9 mouse cellular contexts compared by ENCODE assay signal in the genomic region with DNA sequence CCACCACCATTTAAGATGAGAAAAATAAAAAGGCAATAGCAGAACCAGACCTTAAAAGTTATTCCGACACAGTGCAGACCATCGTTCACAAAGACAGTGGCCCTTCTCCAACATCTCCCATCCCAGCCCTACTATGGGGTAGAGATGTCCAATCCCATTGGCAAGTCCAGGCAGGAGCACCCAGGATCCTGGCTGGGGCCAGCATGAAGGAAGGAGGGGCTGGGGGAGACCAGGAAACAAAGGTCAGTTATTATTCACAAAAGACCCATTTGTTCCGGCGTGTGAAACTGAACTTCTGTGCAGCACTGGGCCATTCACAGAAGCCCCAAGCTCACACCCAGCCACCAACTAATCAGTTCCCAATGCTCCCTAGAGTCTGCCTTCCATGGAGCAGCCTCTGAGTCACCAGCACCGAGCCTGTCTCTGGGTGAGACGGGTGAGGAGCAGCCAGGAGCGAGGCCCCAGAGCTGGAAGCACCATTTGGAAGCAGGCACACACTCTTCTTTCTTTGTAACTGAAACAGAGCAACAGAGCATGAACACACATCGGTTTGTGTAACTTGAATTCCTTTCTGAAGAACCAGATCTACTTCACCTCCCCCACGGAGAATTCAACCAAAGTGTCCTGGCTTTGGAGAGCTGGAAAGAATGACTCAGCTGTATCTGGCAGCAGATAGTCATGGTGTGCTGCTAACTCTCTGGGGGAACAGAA.
DNase-seq lines count a peak whose midpoint lies in the region; ATAC-seq and TF ChIP-seq lines count a peak whose summit lies in the region.
"Had no signal": no experiment of that assay in that cellular context is flagged by ENCODE, and none has a peak within 500 bp of the region (broad histone marks: within the 10 kb centered on the region; RNA-seq: fewer than 3 reads in every experiment).

No protein-coding gene starts in this region.

- H3K4me2 ChIP-seq in forebrain, embryonic 14.5 days (ENCODE audit: low read length) = peak overlapping the region; percentile 18
- no peak overlapping the region for H3K4me2 ChIP-seq in hindbrain, embryonic 16.5 days (ENCODE audit: low read length)
- H3K4me2 ChIP-seq in stomach, embryonic 15.5 days = no peak overlapping the region

- H3K4me3 ChIP-seq in gastrocnemius, adult 2 months = 0 out of 2 replicates have a peak overlapping the region, but pooled peaks have one; percentile 11
- H3K4me3 ChIP-seq in forebrain, embryonic 14.5 days (ENCODE audit: low read depth, low read length) = no peak overlapping the region
- no peak overlapping the region for H3K4me3 ChIP-seq in hindbrain, embryonic 16.5 days (ENCODE audit: low read length)
- H3K4me3 ChIP-seq in lung, adult 2 months (replicated peaks; ENCODE audit: extremely low read depth, low read depth, low read length) = no peak overlapping the region
- H3K4me3 ChIP-seq in stomach, embryonic 15.5 days (replicated peaks) = no peak overlapping the region

- WGBS in forebrain, embryonic 14.5 days = 14% methylated on average over 9 of the region's 9 CpGs
- WGBS in hindbrain, embryonic 16.5 days = 23% methylated on average over 9 of the region's 9 CpGs
- whole genome bisulfite sequencing in lung, adult 2 months = 55% methylated on average over 9 of the region's 9 CpGs
- 34% methylated on average over 9 of the region's 9 CpGs for WGBS in stomach, embryonic 15.5 days

- H3K27me3 ChIP-seq in forebrain, embryonic 14.5 days (replicated peaks; ENCODE audit: control insufficient read depth, insufficient read depth, low read length) = no peaks in the 10 kb centered on the region
- H3K27me3 ChIP-seq in hindbrain, embryonic 16.5 days (replicated peaks; ENCODE audit: control insufficient read depth, insufficient read depth, low read length) = no peaks in the 10 kb centered on the region
- H3K27me3 ChIP-seq in stomach, embryonic 15.5 days (replicated peaks) = no peaks in the 10 kb centered on the region

- ATAC-seq in forebrain, embryonic 14.5 days = no peak; the same call in 1 of the 2 replicates
- peak; percentile 45 for ATAC-seq in hindbrain, embryonic 16.5 days
- ATAC-seq in stomach, embryonic 15.5 days (ENCODE audit: insufficient read depth, low FRiP score, low read depth) = no peak

- H3K27ac ChIP-seq in gastrocnemius, adult 2 months = peak overlapping the region; percentile 69
- peak overlapping the region; percentile 95 for H3K27ac ChIP-seq in forebrain, embryonic 14.5 days (ENCODE audit: low read depth, low read length)
- peak overlapping the region; percentile 80 for H3K27ac ChIP-seq in hindbrain, embryonic 16.5 days (ENCODE audit: low read depth, low read length)
- H3K27ac ChIP-seq in stomach, embryonic 15.5 days = peak overlapping the region; percentile 84

- peaks cover 26% of the 10 kb centered on the region for H3K4me1 ChIP-seq in forebrain, embryonic 14.5 days (ENCODE audit: control insufficient read depth, insufficient read depth, low read length)
- H3K4me1 ChIP-seq in hindbrain, embryonic 16.5 days (ENCODE audit: control insufficient read depth, insufficient read depth, low read depth, low read length) = peaks cover 29% of the 10 kb centered on the region
- peaks cover 12% of the 10 kb centered on the region for H3K4me1 ChIP-seq in lung, adult 2 months (ENCODE audit: control insufficient read depth, insufficient read depth, low read length)
- H3K4me1 ChIP-seq in stomach, embryonic 15.5 days = peaks cover 25% of the 10 kb centered on the region

- TF ChIP-seq POLR2A in lung, adult 2 months (IDR thresholded peaks at IDR 0.05; ENCODE audit: borderline replicate concordance, extremely low read depth, low read depth, low read length) = no peak

- no peaks in the 10 kb centered on the region for H3K36me3 ChIP-seq in forebrain, embryonic 14.5 days (ENCODE audit: control insufficient read depth, insufficient read depth, low read length)
- H3K36me3 ChIP-seq in hindbrain, embryonic 16.5 days (ENCODE audit: control insufficient read depth, insufficient read depth, low read length) = no peaks in the 10 kb centered on the region
- H3K36me3 ChIP-seq in stomach, embryonic 15.5 days = no peaks in the 10 kb centered on the region
- H3K36me3 ChIP-seq: G1E had no signal

- peak overlapping the region; percentile 41 for H3K9ac ChIP-seq in forebrain, embryonic 14.5 days (ENCODE audit: low read length)
- no peak overlapping the region for H3K9ac ChIP-seq in hindbrain, embryonic 16.5 days (ENCODE audit: low read depth, low read length)
- H3K9ac ChIP-seq in stomach, embryonic 15.5 days = no peak overlapping the region

- TF ChIP-seq CTCF in gastrocnemius, adult 2 months (IDR thresholded peaks at IDR 0.05) = no peak
- TF ChIP-seq CTCF in lung, adult 2 months (IDR thresholded peaks at IDR 0.05; ENCODE audit: insufficient read depth, low read length) = no peak

- intact Hi-C loops in gastrocnemius, adult 2 months (cut with DNase I) = no loop called here

- no peaks in the 10 kb centered on the region for H3K9me3 ChIP-seq in forebrain, embryonic 14.5 days (replicated peaks; ENCODE audit: control insufficient read depth, low read length)
- no peaks in the 10 kb centered on the region for H3K9me3 ChIP-seq in hindbrain, embryonic 16.5 days (ENCODE audit: control insufficient read depth, low read length)
- no peaks in the 10 kb centered on the region for H3K9me3 ChIP-seq in stomach, embryonic 15.5 days
- H3K9me3 ChIP-seq: G1E had no signal

- DNase-seq in gastrocnemius, adult 2 months = peak; percentile 52
- no peak for DNase-seq in gastrocnemius, adult 8-10 months (ENCODE audit: low spot score in 2 of 2)
- DNase-seq in adrenal gland, adult 2 months = peak; percentile 85
- peak; percentile 40 for DNase-seq in forebrain, embryonic 14.5 days (ENCODE audit: low spot score)
- peak; percentile 32 for DNase-seq in lung, adult 2 months
- no peak for DNase-seq in kidney, adult 8-10 months

Comparison
In these comparisons a context has a peak if more than half of its experiments do, and no peak if none do; other contexts are left out.
1. DNase-seq: peak in gastrocnemius, adult 2 months (single experiment), adrenal gland, adult 2 months (single experiment), forebrain, embryonic 14.5 days (single experiment) and lung, adult 2 months (single experiment); none in gastrocnemius, adult 8-10 months (0 of 2) and kidney, adult 8-10 months (0 of 2).
2. Peak in every context shown above with its lines, with median percentiles within 50 percentile points of each other: H3K27ac ChIP-seq.